Mouse (Mus musculus) CH12.LX (cell line): ENCODE measurements around the gene Chpf. TPM values are rescaled to one million over a fixed set of nuclear protein-coding genes. Genes with fewer than 3 reads are reported as not detected.

Source experiments
- DNase-seq: peaks from one replicate; pipeline ENCODE4 v3.0.0-alpha.2; 2013; ENCODE audit errors: extremely low read depth
- H3K27ac ChIP-seq: 2 replicates; pipeline ENCODE4 v1.5.1; 2012; ENCODE audit warnings: low read depth, mild to moderate bottlenecking, control low read depth, moderate library complexity; ENCODE audit not compliant: insufficient read depth
- H3K27me3 ChIP-seq: replicated peaks from 2 replicates; pipeline ENCODE3; 2012; ENCODE audit warnings: inconsistent platforms
- H3K36me3 ChIP-seq, 2 experiments: replicated peaks in 1 of 2; 2 replicates each; pipeline versions ENCODE3 to v1.6.1; 2012; ENCODE audit warnings: inconsistent platforms in 1 of 2, low read length in 1 of 2, mild to moderate bottlenecking in 1 of 2, mixed read lengths in 1 of 2, moderate library complexity in 1 of 2; ENCODE audit not compliant: control insufficient read depth in 1 of 2, insufficient read depth in 1 of 2
- H3K4me1 ChIP-seq, 2 experiments: 2 replicates each; pipeline ENCODE4 v1.6.1; 2012; ENCODE audit warnings: inconsistent platforms in 1 of 2, moderate library complexity in 1 of 2; ENCODE audit not compliant: insufficient read depth in 2 of 2, control insufficient read depth in 1 of 2
- H3K4me2 ChIP-seq: 2 replicates; pipeline ENCODE4 v1.6.1; 2012; ENCODE audit warnings: low read depth, mild to moderate bottlenecking, control low read depth; ENCODE audit not compliant: poor library complexity, insufficient read depth, severe bottlenecking
- H3K4me3 ChIP-seq, 3 experiments: fragments of 150-350 bp in 1 of 3; sonication (generic) in 1 of 3; replicated peaks in 1 of 3; 2 replicates each; pipeline versions ENCODE3 to v1.5.1; 2011 to 2012; ENCODE audit warnings: low read depth in 2 of 3, low read length in 2 of 3, mild to moderate bottlenecking in 2 of 3, moderate library complexity in 2 of 3, control low read depth in 1 of 3, improper control_type of control experiment in 1 of 3, inconsistent platforms in 1 of 3, mixed read lengths in 1 of 3; ENCODE audit not compliant: poor library complexity in 1 of 3
- H3K79me2 ChIP-seq: replicated peaks from 2 replicates; pipeline ENCODE4 v1.6.1; 2012; ENCODE audit warnings: mild to moderate bottlenecking, moderate library complexity; ENCODE audit not compliant: control insufficient read depth, poor library complexity, insufficient read depth, severe bottlenecking; ENCODE audit errors: extremely low read depth
- H3K9ac ChIP-seq: 2 replicates; pipeline ENCODE4 v1.6.1; 2012; ENCODE audit warnings: low read depth, mild to moderate bottlenecking, control low read depth, moderate library complexity; ENCODE audit not compliant: insufficient read depth
- H3K9me3 ChIP-seq: replicated peaks from 2 replicates; pipeline ENCODE3; 2012; ENCODE audit warnings: low read length, inconsistent platforms, mixed read lengths
- BHLHE40 ChIP-seq: IDR thresholded peaks from 2 replicates; pipeline ENCODE4 v1.6.1; 2011; ENCODE audit warnings: mild to moderate bottlenecking, low read depth, low read length, improper control_type of control experiment
- CHD1 ChIP-seq: IDR thresholded peaks from 2 replicates; pipeline ENCODE4 v1.6.1; 2012; ENCODE audit warnings: low read depth, low read length, improper control_type of control experiment, inconsistent platforms
- E2F4 ChIP-seq: IDR thresholded peaks from 2 replicates; pipeline ENCODE4 v1.6.1; 2011; ENCODE audit warnings: low read depth, low read length, improper control_type of control experiment; ENCODE audit not compliant: insufficient replicate concordance
- GABPA ChIP-seq: IDR thresholded peaks from 2 replicates; pipeline ENCODE4 v1.6.1; 2012; ENCODE audit warnings: low read depth, low read length, improper control_type of control experiment, inconsistent platforms; ENCODE audit not compliant: insufficient replicate concordance
- HCFC1 ChIP-seq: IDR thresholded peaks from 2 replicates; pipeline ENCODE4 v1.6.1; 2012; ENCODE audit warnings: low read depth, mild to moderate bottlenecking, inconsistent platforms, low read length, improper control_type of control experiment
- IRF4 ChIP-seq: IDR thresholded peaks from 2 replicates; pipeline ENCODE4 v1.6.1; 2014; ENCODE audit warnings: low read depth, mild to moderate bottlenecking, inconsistent platforms, low read length, improper control_type of control experiment
- JUN ChIP-seq: IDR thresholded peaks from 2 replicates; pipeline ENCODE4 v1.6.1; 2011; ENCODE audit warnings: low read depth, mild to moderate bottlenecking, low read length, improper control_type of control experiment, moderate library complexity; ENCODE audit not compliant: insufficient read depth
- JUND ChIP-seq: conservative IDR thresholded peaks from 2 replicates; pipeline ENCODE4 v1.6.1; 2011; ENCODE audit warnings: low read depth, low read length, improper control_type of control experiment
- KAT2A ChIP-seq: IDR thresholded peaks from 2 replicates; pipeline ENCODE4 v1.6.1; 2012; ENCODE audit warnings: low read length, improper control_type of control experiment, inconsistent platforms; ENCODE audit not compliant: insufficient replicate concordance
- MAFK ChIP-seq: IDR thresholded peaks from 2 replicates; pipeline ENCODE4 v1.6.1; 2011; ENCODE audit warnings: low read length, improper control_type of control experiment; ENCODE audit not compliant: insufficient replicate concordance
- MAX ChIP-seq: IDR thresholded peaks from 2 replicates; pipeline ENCODE4 v1.6.1; 2011; ENCODE audit warnings: low read length, improper control_type of control experiment
- MAZ ChIP-seq: IDR thresholded peaks from 2 replicates; pipeline ENCODE4 v1.6.1; 2012; ENCODE audit warnings: low read depth, mild to moderate bottlenecking, inconsistent platforms, low read length, improper control_type of control experiment, moderate library complexity
- MEF2A ChIP-seq: IDR thresholded peaks from 2 replicates; pipeline ENCODE4 v1.6.1; 2014; ENCODE audit warnings: low read depth, mild to moderate bottlenecking, inconsistent platforms, low read length, improper control_type of control experiment, borderline replicate concordance
- MXI1 ChIP-seq: IDR thresholded peaks from 2 replicates; pipeline ENCODE4 v1.6.1; 2011; ENCODE audit warnings: mild to moderate bottlenecking, low read depth, low read length, improper control_type of control experiment
- MYC ChIP-seq: IDR thresholded peaks from 2 replicates; pipeline ENCODE4 v1.6.1; 2011; ENCODE audit warnings: low read depth, mild to moderate bottlenecking, improper control_type of control experiment, low read length
- NELFE ChIP-seq: IDR thresholded peaks from 2 replicates; pipeline ENCODE4 v1.6.1; 2011; ENCODE audit warnings: low read depth, low read length, improper control_type of control experiment
- NRF1 ChIP-seq: IDR thresholded peaks from 2 replicates; pipeline ENCODE4 v1.6.1; 2014; ENCODE audit warnings: low read depth, mild to moderate bottlenecking, inconsistent platforms, low read length, improper control_type of control experiment, moderate library complexity
- POLR2A ChIP-seq: IDR thresholded peaks from 2 replicates; pipeline ENCODE4 v1.6.1; 2011; ENCODE audit warnings: low read depth, mild to moderate bottlenecking, improper control_type of control experiment, low read length
- POLR2AphosphoS2 ChIP-seq: IDR thresholded peaks from 2 replicates; pipeline ENCODE4 v1.6.1; 2011; ENCODE audit warnings: low read depth, low read length, improper control_type of control experiment
- RCOR1 ChIP-seq: conservative IDR thresholded peaks from 2 replicates; pipeline ENCODE4 v1.6.1; 2012; ENCODE audit warnings: low read depth, mild to moderate bottlenecking, inconsistent platforms, low read length, improper control_type of control experiment
- SIN3A ChIP-seq: IDR thresholded peaks from 2 replicates; pipeline ENCODE4 v1.6.1; 2012; ENCODE audit warnings: low read length, improper control_type of control experiment, inconsistent platforms
- TCF12 ChIP-seq: IDR thresholded peaks from 2 replicates; pipeline ENCODE4 v1.6.1; 2014; ENCODE audit warnings: low read depth, mild to moderate bottlenecking, inconsistent platforms, low read length, improper control_type of control experiment
- UBTF ChIP-seq: IDR thresholded peaks from 2 replicates; pipeline ENCODE4 v1.6.1; 2012; ENCODE audit warnings: low read depth, mild to moderate bottlenecking, inconsistent platforms, low read length, improper control_type of control experiment, moderate library complexity
- USF2 ChIP-seq: conservative IDR thresholded peaks from 2 replicates; pipeline ENCODE4 v1.6.1; 2011; ENCODE audit warnings: low read depth, low read length, improper control_type of control experiment
- ZMIZ1 ChIP-seq: IDR thresholded peaks from 2 replicates; pipeline ENCODE4 v1.6.1; 2012; ENCODE audit warnings: low read depth, mild to moderate bottlenecking, inconsistent platforms, low read length, improper control_type of control experiment
- dilution Hi-C: fragments of 300-500 bp; cut with MboI; formaldehyde crosslinking; loops from 2 replicates; pipeline ENCODE4 v1.14.3; 2020; ENCODE audit warnings: low sequenced_read_pairs; ENCODE audit not compliant: extremely low pct_unique_long_range_greater_than_20kb, extremely low pct_ligation_motif_present
- in situ Hi-C: fragments of 300-500 bp; cut with MboI; formaldehyde crosslinking; loops from 3 replicates; pipeline ENCODE4 v1.14.3; 2019; ENCODE audit warnings: low sequenced_read_pairs, low pct_ligation_motif_present, low pct_unique_long_range_greater_than_20kb, mixed read lengths
- polyA plus RNA-seq: library from polyadenylated mRNA; unstranded; fragments of >175 nt; gene quantifications from 2 replicates; pipeline ENCODE4 v1.2.1, GENCODE M21; 2012; ENCODE audit warnings: low read depth; ENCODE audit not compliant: insufficient read length
- total RNA-seq, 2 experiments: library from RNA; depleted of rRNA; stranded (reverse); fragments of 300-350 nt in 1 of 2; fragments of >200 nt in 1 of 2; gene quantifications; 2 replicates each; pipeline ENCODE4 v1.2.3; 2012 to 2014

Chpf gene
- total and polyA plus RNA-seq, 3 experiments: 14.6 to 30.4 (median 20.6) TPM

GRCm38 (mm10) chr1:75518427-75518826, 39.3 kb upstream of the Chpf start:
- H3K27me3 ChIP-seq: peaks cover 2% of the 10 kb centered on the region
- dilution Hi-C loops: no loop called here
- H3K4me1 ChIP-seq: peaks cover 0 to 13% of the 10 kb centered on the region in 2 experiments; a peak in 2 of 4 replicates
- no peaks in the 10 kb centered on the region for H3K79me2 ChIP-seq
- TF ChIP-seq NRF1 (no peak), POLR2A (no peak), MEF2A (no peak), MAFK (no peak), HCFC1 (no peak), USF2 (no peak), KAT2A (no peak), CHD1 (no peak), GABPA (no peak), MAZ (no peak), RCOR1 (no peak), POLR2AphosphoS2 (no peak), UBTF (no peak), MXI1 (no peak), BHLHE40 (no peak), MYC (no peak), IRF4 (no peak), JUN (no peak), TCF12 (no peak), MAX (no peak)
- DNase-seq: no peak
- no peak overlapping the region for H3K4me2 ChIP-seq
- H3K9me3 ChIP-seq: no peaks in the 10 kb centered on the region
- in situ Hi-C loops: no loop called here
- no peaks in the 10 kb centered on the region for H3K36me3 ChIP-seq
- no peak overlapping the region for H3K27ac ChIP-seq
- no peak overlapping the region for H3K4me3 ChIP-seq
- H3K9ac ChIP-seq: no peak overlapping the region

DNA sequence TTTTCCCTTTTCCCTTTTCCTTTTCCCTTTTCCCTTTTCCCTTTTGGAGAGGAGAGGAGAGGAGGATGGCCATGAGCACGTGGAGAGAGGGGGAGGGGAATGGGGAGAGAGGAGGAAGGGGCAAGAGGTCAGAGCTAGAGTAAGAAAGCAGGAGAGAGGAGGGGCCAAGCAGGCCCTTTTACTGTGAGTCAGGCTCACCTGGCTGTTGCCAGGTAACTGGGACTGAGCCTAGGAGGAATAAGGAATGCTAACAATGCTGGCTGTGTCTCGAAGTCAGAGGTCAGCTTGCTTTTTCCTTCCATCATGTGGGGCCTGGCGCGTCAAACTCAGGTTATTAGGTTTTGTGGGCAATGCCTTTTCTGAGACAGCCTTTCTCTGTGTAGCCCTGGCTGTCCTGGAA, 38.9 kb upstream of the Chpf start:
- no peak overlapping the region for H3K9ac ChIP-seq
- H3K36me3 ChIP-seq: no peaks in the 10 kb centered on the region
- no peak overlapping the region for H3K27ac ChIP-seq
- H3K9me3 ChIP-seq: no peaks in the 10 kb centered on the region
- in situ Hi-C loops: no loop called here
- H3K4me3 ChIP-seq: no peak overlapping the region
- H3K79me2 ChIP-seq: no peaks in the 10 kb centered on the region
- peaks cover 0 to 9% of the 10 kb centered on the region in 2 experiments; a peak in 2 of 4 replicates for H3K4me1 ChIP-seq
- dilution Hi-C loops: no loop called here
- TF ChIP-seq USF2 (no peak), MXI1 (no peak), E2F4 (no peak), UBTF (no peak), NRF1 (no peak), IRF4 (no peak), SIN3A (no peak), BHLHE40 (no peak), NELFE (no peak), KAT2A (no peak), GABPA (no peak), JUND (no peak), ZMIZ1 (no peak)
- no peak overlapping the region for H3K4me2 ChIP-seq
- DNase-seq: no peak
- peaks cover 2% of the 10 kb centered on the region for H3K27me3 ChIP-seq
